Mouse (Mus musculus) c-Kit-negative CD71-positive TER-119-positive erythroid progenitor cells, embryonic 14.5 days (primary cell): ENCODE data around the gene Apol10a.
"Not testable (repeated sequence)": the region's sequence is repeated elsewhere in the genome, so short reads cannot be mapped to it uniquely, and the experiment has no call there.

Source experiments
- DNase-seq: peaks from one replicate; pipeline ENCODE4 v3.0.0-alpha.2; 2013; ENCODE audit warnings: low read depth, low spot score

Apol10a gene

GRCm38 (mm10) chr15:77476693-77477092 is at the start of gene Apol10a:
Gene Apol10a (plus strand): TSS chr15:77477047.
- not testable (repeated sequence) for DNase-seq

- DNase-seq: not testable (repeated sequence)
These were observed 48.0 kb upstream of the Apol10a start for GRCm38 (mm10) chr15:77428690-77429448.

GRCm38 (mm10) chr15:77444746-77445145 is 32.1 kb upstream of the Apol10a start:
- DNase-seq: not testable (repeated sequence)

- not testable (repeated sequence) for DNase-seq
These were observed 31.2 kb upstream of the Apol10a start for GRCm38 (mm10) chr15:77445668-77446067.

- not testable (repeated sequence) for DNase-seq
These were observed 29.5 kb upstream of the Apol10a start, which contains the start of gene Apol7b for GRCm38 (mm10) chr15:77447392-77447791. Gene Apol7b (minus strand): TSS chr15:77447492.

- not testable (repeated sequence) for DNase-seq
These were observed 26.9 kb upstream of the Apol10a start for GRCm38 (mm10) chr15:77449927-77450326.

- DNase-seq: not testable (repeated sequence)
These were observed 2.0 kb upstream of the Apol10a start for GRCm38 (mm10) chr15:77474699-77475390.

- DNase-seq: no peak
These were observed 5.4 kb downstream of the Apol10a start for GRCm38 (mm10) chr15:77482140-77482794.

- DNase-seq: not testable (repeated sequence)
These were observed 16.3 kb downstream of the Apol10a start for GRCm38 (mm10) chr15:77493181-77493580.

GRCm38 (mm10) chr15:77494694-77495093 is 17.8 kb downstream of the Apol10a start:
- not testable (repeated sequence) for DNase-seq

GRCm38 (mm10) chr15:77507966-77508365 is 31.1 kb downstream of the Apol10a start, which contains the start of gene Apol11a:
Gene Apol11a (plus strand): TSS chr15:77508271.
- DNase-seq: not testable (repeated sequence)

- DNase-seq: not testable (repeated sequence)
These were observed 43.7 kb downstream of the Apol10a start for GRCm38 (mm10) chr15:77520596-77520995.

GRCm38 (mm10) chr15:77523186-77523843 is 46.5 kb downstream of the Apol10a start:
- not testable (repeated sequence) for DNase-seq

- no peak for DNase-seq
These were observed 56.4 kb downstream of the Apol10a start, which contains the start of gene Apol7c for GRCm38 (mm10) chr15:77533216-77533615. Gene Apol7c (minus strand): TSS chr15:77533316.

GRCm38 (mm10) chr15:77539221-77539620 is 62.4 kb downstream of the Apol10a start:
- not testable (repeated sequence) for DNase-seq
